Mouse (Mus musculus) kidney, adult 9 months (tissue): ENCODE data around the gene Ddit4l.
"Not testable (repeated sequence)": the region's sequence is repeated elsewhere in the genome, so short reads cannot be mapped to it uniquely, and the experiment has no call there.

ENCODE experiments used
- DNase-seq: peaks from one replicate; pipeline ENCODE4 v3.0.0; 2022

The Ddit4l gene

GRCm38 (mm10) chr3:137647427-137648100, 26.2 kb downstream of the Ddit4l start:
- DNase-seq = no peak

- DNase-seq = no peak
Observed at GRCm38 (mm10) chr3:137649112-137649511, 27.7 kb downstream of the Ddit4l start.

- no peak for DNase-seq
Observed at GRCm38 (mm10) chr3:137652853-137653252, 31.4 kb downstream of the Ddit4l start.

GRCm38 (mm10) chr3:137671224-137671623, 49.8 kb downstream of the Ddit4l start, which contains the start of gene Gm21962:
Gm21962 (plus strand) TSS chr3:137671524.
- not testable (repeated sequence) for DNase-seq
